Mouse (Mus musculus) frontal cortex, adult (tissue): ENCODE measurements around the gene Fgfr2.

Experiments used
- ATAC-seq: cut with Nextera tagmentation; 2 replicates; pipeline ENCODE4 v1.9.2; 2017; ENCODE audit warnings: mild to moderate bottlenecking, moderate library complexity, mixed read lengths; ENCODE audit not compliant: low TSS enrichment

The Fgfr2 gene

GRCm38 (mm10) chr7:131554341-131555180, 1568.6 kb downstream of the Fgfr2 start:
- ATAC-seq: no peak

GRCm38 (mm10) chr7:131553771-131554175, 1569.4 kb downstream of the Fgfr2 start:
- no peak for ATAC-seq

- ATAC-seq: no peak
These were observed 1570.4 kb downstream of the Fgfr2 start for GRCm38 (mm10) chr7:131552781-131553180.

GRCm38 (mm10) chr7:131551931-131552741, 1571.0 kb downstream of the Fgfr2 start:
- no peak for ATAC-seq

GRCm38 (mm10) chr7:131551471-131551870, 1571.7 kb downstream of the Fgfr2 start:
- ATAC-seq: no peak

GRCm38 (mm10) chr7:131548473-131548872, 1574.7 kb downstream of the Fgfr2 start, which contains the start of gene Hmx2:
Gene Hmx2, plus strand, starts transcription at chr7:131548773.
- no peak for ATAC-seq

GRCm38 (mm10) chr7:131547481-131547880, 1575.7 kb downstream of the Fgfr2 start:
- no peak for ATAC-seq

GRCm38 (mm10) chr7:131546423-131546822, 1576.7 kb downstream of the Fgfr2 start:
- ATAC-seq: no peak

GRCm38 (mm10) chr7:131545701-131546385, 1577.3 kb downstream of the Fgfr2 start:
- ATAC-seq: no peak

GRCm38 (mm10) chr7:131544871-131545270, 1578.3 kb downstream of the Fgfr2 start:
- ATAC-seq: no peak

- no peak for ATAC-seq
These were observed 1579.3 kb downstream of the Fgfr2 start for GRCm38 (mm10) chr7:131543623-131544481.

GRCm38 (mm10) chr7:131542872-131543622, 1580.1 kb downstream of the Fgfr2 start:
- ATAC-seq: no peak

GRCm38 (mm10) chr7:131542115-131542871, 1580.9 kb downstream of the Fgfr2 start, which contains the start of gene Hmx3:
Gene Hmx3, plus strand, starts transcription at chr7:131542867.
- ATAC-seq: no peak

GRCm38 (mm10) chr7:131541184-131542114, 1581.7 kb downstream of the Fgfr2 start:
- no peak for ATAC-seq

GRCm38 (mm10) chr7:131539979-131540378, 1583.2 kb downstream of the Fgfr2 start:
- peak; percentile 72; the same call in 1 of the 2 replicates for ATAC-seq

GRCm38 (mm10) chr7:131503739-131504138, 1619.4 kb downstream of the Fgfr2 start:
- ATAC-seq: no peak

GRCm38 (mm10) chr7:131478403-131478802, 1644.7 kb downstream of the Fgfr2 start:
- ATAC-seq: no peak

- ATAC-seq: no peak
These were observed 1646.0 kb downstream of the Fgfr2 start for GRCm38 (mm10) chr7:131477140-131477539.
